Mouse (Mus musculus) heart, adult 2 months (tissue): ENCODE results near the gene Tubb3. TPM values are rescaled to one million over a fixed set of nuclear protein-coding genes. Genes with fewer than 3 reads are reported as not detected.
"Not testable (repeated sequence)": the region's sequence is repeated elsewhere in the genome, so short reads cannot be mapped to it uniquely, and the experiment has no call there.

ENCODE experiments used
- DNase-seq, 2 experiments: peaks; one replicate each; pipeline ENCODE4 v3.0.0; 2021
- H3K27ac ChIP-seq: fragments of 200-600 bp; 2 replicates; pipeline ENCODE4 v1.8.1; 2022
- H3K27me3 ChIP-seq: fragments of 200-500 bp; 2 replicates; pipeline ENCODE4 v1.6.1; 2012; ENCODE audit warnings: mild to moderate bottlenecking, low read length, inconsistent platforms, mixed read lengths; ENCODE audit not compliant: control insufficient read depth, insufficient read depth
- H3K36me3 ChIP-seq: fragments of 200-500 bp; 2 replicates; pipeline ENCODE4 v1.6.1; 2012; ENCODE audit warnings: low read length, inconsistent platforms; ENCODE audit not compliant: control insufficient read depth, insufficient read depth
- H3K4me1 ChIP-seq: fragments of 200-500 bp; 2 replicates; pipeline ENCODE4 v1.6.1; 2011; ENCODE audit warnings: low read length; ENCODE audit not compliant: control insufficient read depth, insufficient read depth
- H3K4me3 ChIP-seq: fragments of 200-600 bp; 2 replicates; pipeline ENCODE4 v1.8.1; 2022
- H3K79me2 ChIP-seq: fragments of 200-500 bp; replicated peaks from 2 replicates; pipeline ENCODE4 v1.6.1; 2012; ENCODE audit warnings: mild to moderate bottlenecking, inconsistent platforms, low read length, moderate library complexity, mixed read lengths; ENCODE audit not compliant: control insufficient read depth, insufficient read depth
- H3K9ac ChIP-seq: fragments of 200-500 bp; 2 replicates; pipeline ENCODE4 v1.6.1; 2012; ENCODE audit warnings: low read depth, mild to moderate bottlenecking, control low read depth, inconsistent platforms, low read length, mixed read lengths
- CTCF ChIP-seq: fragments of 200-600 bp; IDR thresholded peaks from 2 replicates; pipeline ENCODE4 v1.8.1; 2022; ENCODE audit warnings: antibody characterized with exemption, mild to moderate bottlenecking, moderate library complexity
- EP300 ChIP-seq: fragments of 200-500 bp; IDR thresholded peaks from 2 replicates; pipeline ENCODE4 v1.6.1; 2011; ENCODE audit warnings: low read depth, low read length, control low read depth; ENCODE audit not compliant: insufficient read depth
- POLR2A ChIP-seq: fragments of 200-500 bp; IDR thresholded peaks from 2 replicates; pipeline ENCODE4 v1.6.1; 2011; ENCODE audit warnings: mild to moderate bottlenecking, low read depth, low read length, control low read depth; ENCODE audit not compliant: insufficient read depth
- WGBS: fragments of 180-500 bp; shearing (Covaris S2); methylation state at CpG from one replicate; pipeline ENCODE4 v1.1.7; 2018; 5-methylcytosine and 5-hydroxymethylcytosine counted together
- intact Hi-C: fragments of 180-260 bp; cut with DNase I; formaldehyde crosslinking; loops from one replicate; pipeline ENCODE4 v1.15.1; 2025
- polyA plus RNA-seq: library from polyadenylated mRNA; depleted of rRNA; stranded (reverse); fragments of >200 nt; gene quantifications from 2 replicates; pipeline ENCODE4 v1.2.3, GENCODE M21; 2012
- total RNA-seq, 2 experiments: library from RNA; stranded (reverse); gene quantifications; 2 replicates each; pipeline ENCODE4 v1.2.3; 2021

The Tubb3 gene
- total and polyA plus RNA-seq, 3 experiments = 0.59 to 6.2 TPM; not detected in 1

DNA sequence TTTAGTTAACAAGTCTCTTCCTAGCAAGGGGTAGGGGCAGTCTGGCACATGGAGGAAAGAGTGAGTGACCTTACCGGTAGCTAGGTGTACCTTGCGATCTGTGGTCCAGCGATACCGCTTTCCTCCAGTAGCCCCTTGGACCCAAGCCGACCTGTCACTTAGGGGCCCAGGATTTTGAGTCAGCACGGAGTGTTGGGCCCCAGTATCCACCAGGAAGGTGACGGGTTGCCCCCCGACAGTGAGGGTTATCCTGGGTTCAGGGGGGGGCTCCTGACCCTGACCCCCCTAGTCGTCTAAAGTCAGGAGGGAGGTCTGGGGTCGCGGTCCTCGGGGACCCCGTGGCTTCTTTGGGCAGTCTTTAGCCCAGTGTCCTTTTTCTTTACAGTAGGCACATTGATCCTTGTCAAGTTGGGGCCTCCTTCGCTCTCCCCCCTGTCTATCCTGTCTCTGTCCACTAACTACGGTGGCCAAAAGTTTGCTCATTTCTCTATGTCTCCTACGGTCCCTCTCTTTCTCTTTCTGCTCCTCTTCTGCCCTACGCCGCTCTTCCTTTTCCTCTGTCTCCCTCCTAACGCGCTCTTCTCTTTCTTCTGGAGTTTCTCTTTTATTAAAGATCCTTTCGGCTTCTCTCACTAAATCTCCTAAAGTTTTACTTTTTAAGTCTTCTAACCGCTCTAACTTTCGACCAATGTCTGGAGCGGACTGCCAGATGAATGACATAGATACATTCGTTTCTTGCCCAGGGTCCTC, 20.6 kb downstream of the Tubb3 start:
- no peak overlapping the region for H3K4me3 ChIP-seq
- H3K4me1 ChIP-seq = no peaks in the 10 kb centered on the region
- WGBS = 95% methylated on average over 25 of the region's 25 CpGs
- no peaks in the 10 kb centered on the region for H3K27me3 ChIP-seq
- no peaks in the 10 kb centered on the region for H3K79me2 ChIP-seq
- intact Hi-C loops = no loop called here
- H3K9ac ChIP-seq = no peak overlapping the region
- H3K36me3 ChIP-seq = no peaks in the 10 kb centered on the region
- TF ChIP-seq CTCF (no peak), POLR2A (no peak)
- H3K27ac ChIP-seq = no peak overlapping the region
- no peak for DNase-seq

DNA sequence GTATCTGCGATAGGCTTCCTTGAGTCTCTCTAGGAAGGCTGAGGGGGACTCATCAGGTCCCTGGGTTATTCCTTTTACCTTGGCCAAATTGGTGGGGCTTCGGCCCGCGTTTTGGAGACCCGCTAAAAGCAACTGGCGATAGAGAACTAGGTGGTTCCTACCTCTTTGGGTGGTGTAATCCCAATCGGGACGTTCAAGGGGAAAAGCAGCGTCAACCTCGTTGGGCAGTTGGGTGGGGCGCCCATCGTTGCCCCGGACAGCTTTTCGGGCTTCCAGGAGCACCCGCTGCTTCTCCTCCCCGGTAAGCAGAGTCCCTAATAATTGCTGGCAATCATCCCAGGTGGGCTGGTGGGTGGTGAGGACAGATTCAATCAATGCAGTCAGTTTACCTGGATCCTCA, 21.2 kb downstream of the Tubb3 start:
- H3K27ac ChIP-seq = no peak overlapping the region
- 94% methylated on average over 16 of the region's 16 CpGs for WGBS
- intact Hi-C loops = no loop called here

GRCm38 (mm10) chr8:123433241-123433974, 22.2 kb downstream of the Tubb3 start:
- H3K4me1 ChIP-seq, H3K27me3 ChIP-seq, H3K79me2 ChIP-seq, H3K36me3 ChIP-seq, DNase-seq, H3K9ac ChIP-seq, intact Hi-C loops, H3K4me3 ChIP-seq, H3K27ac ChIP-seq: not testable (repeated sequence)
- WGBS = 98% methylated on average over 47 of the region's 47 CpGs

More for the DNA sequence above, 21.2 kb downstream of the Tubb3 start:
- Histone ChIP-seq H3K27me3 (no peaks in the 10 kb centered on the region), H3K36me3 (no peaks in the 10 kb centered on the region), H3K9ac (no peak overlapping the region), H3K79me2 (no peaks in the 10 kb centered on the region), H3K4me3 (no peak overlapping the region), H3K4me1 (no peaks in the 10 kb centered on the region)
- TF ChIP-seq CTCF (no peak), POLR2A (no peak), EP300 (no peak)
- no peak for DNase-seq

GRCm38 (mm10) chr8:123441788-123442187, 30.6 kb downstream of the Tubb3 start:
- H3K27ac ChIP-seq = no peak overlapping the region
- H3K9ac ChIP-seq = no peak overlapping the region
- TF ChIP-seq EP300 (no peak), POLR2A (no peak), CTCF (no peak)
- 78% methylated on average over 2 of the region's 2 CpGs for WGBS
- no peaks in the 10 kb centered on the region for H3K79me2 ChIP-seq
- H3K4me3 ChIP-seq = no peak overlapping the region
- no peaks in the 10 kb centered on the region for H3K36me3 ChIP-seq
- H3K27me3 ChIP-seq = no peaks in the 10 kb centered on the region
- H3K4me1 ChIP-seq = no peaks in the 10 kb centered on the region
- intact Hi-C loops = loop anchor here (5.0 kb wide), 1 partner anchor 36 kb away; the partner anchor contains the start of gene Afg3l1
- DNase-seq = no peak

DNA sequence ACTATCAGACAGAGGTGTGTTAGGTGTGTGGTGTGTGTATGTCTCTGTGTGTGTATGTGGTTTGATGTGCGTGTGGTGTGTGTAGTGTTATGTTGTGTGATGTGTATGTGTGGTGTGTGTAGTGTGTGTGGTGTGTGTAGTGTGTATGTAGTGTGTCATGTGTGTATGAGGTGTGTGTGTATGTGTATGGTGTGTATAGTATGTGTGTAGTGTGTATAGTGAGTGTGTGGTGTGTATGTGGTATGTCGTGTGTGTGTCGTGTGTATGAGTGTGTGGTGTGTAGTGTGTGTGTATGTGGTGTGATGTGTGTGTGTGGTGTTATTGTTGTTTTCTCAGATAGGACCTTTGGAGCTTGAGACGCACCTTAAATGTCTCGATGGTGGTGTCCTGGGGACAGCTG, 31.1 kb downstream of the Tubb3 start:
- Histone ChIP-seq H3K79me2 (no peaks in the 10 kb centered on the region), H3K4me1 (peaks cover 1% of the 10 kb centered on the region; the same call in 1 of the 2 replicates), H3K27ac (no peak overlapping the region), H3K9ac (no peak overlapping the region), H3K4me3 (no peak overlapping the region), H3K27me3 (no peaks in the 10 kb centered on the region), H3K36me3 (no peaks in the 10 kb centered on the region)
- DNase-seq = no peak
- 76% methylated on average over 5 of the region's 5 CpGs for WGBS
- TF ChIP-seq POLR2A = no peak
- TF ChIP-seq CTCF = no peak
- TF ChIP-seq EP300 = no peak
- intact Hi-C loops = loop anchor here (5.0 kb wide), 1 partner anchor 35 kb away; the partner anchor contains the start of gene Afg3l1
